Mouse (Mus musculus): Measurements from ENCODE around the gene Irx6. TPM values are rescaled to one million over a fixed set of nuclear protein-coding genes. Genes with fewer than 3 reads are reported as not detected.

The Irx6 gene
- not detected for polyA plus RNA-seq (2017; shearing (Covaris generic))

GRCm38 (mm10) chr8:92674244-92675128 lies at the start of gene Irx6:
Gene Irx6 (plus strand): TSS chr8:92674288.

Other genes starting within 250 kb of the Irx6 start
- not detected for gene Mmp2, start 153.0 kb downstream of the Irx6 start, polyA plus RNA-seq (2017; shearing (Covaris generic))
- gene Lpcat2, start 181.1 kb downstream of the Irx6 start, polyA plus RNA-seq (2017; shearing (Covaris generic)) = not detected
- gene Capns2, start 227.1 kb downstream of the Irx6 start, polyA plus RNA-seq (2017; shearing (Covaris generic)) = not detected

All from effector memory CD4-positive, alpha-beta T cell, adult 7 months (primary cell).